Mouse (Mus musculus) macrophage (primary cell): Measurements from ENCODE around the gene Camta1. TPM values are rescaled to one million over a fixed set of nuclear protein-coding genes. Genes with fewer than 3 reads are reported as not detected.

Source experiments
- H3K27ac ChIP-seq: fragments of 350-480 bp; formaldehyde crosslinking; 2 replicates; pipeline ENCODE4 v1.9.0; 2021
- H3K36me3 ChIP-seq: fragments of 350-480 bp; formaldehyde crosslinking; 2 replicates; pipeline ENCODE4 v1.9.0; 2021; ENCODE audit errors: inconsistent target
- H3K4me3 ChIP-seq: fragments of 350-480 bp; formaldehyde crosslinking; 2 replicates; pipeline ENCODE4 v1.9.0; 2021; ENCODE audit errors: inconsistent target
- H3K79me2 ChIP-seq: fragments of 350-480 bp; formaldehyde crosslinking; 2 replicates; pipeline ENCODE4 v1.9.0; 2021; ENCODE audit errors: inconsistent target
- WGBS: methylation state at CpG from one replicate; pipeline ENCODE4 v1.1.7; 2026; ENCODE audit warnings: inconsistent platforms; ENCODE audit not compliant: missing documents; 5-methylcytosine and 5-hydroxymethylcytosine counted together
- polyA plus RNA-seq: library from polyadenylated mRNA; stranded (reverse); fragments of 250-400 nt; gene quantifications from 3 replicates; pipeline ENCODE4 v1.2.4, GENCODE M21; 2018; ENCODE audit warnings: inconsistent platforms

Gene Camta1
- polyA plus RNA-seq, 1 experiment from 2014 or later: 8.7 TPM

DNA sequence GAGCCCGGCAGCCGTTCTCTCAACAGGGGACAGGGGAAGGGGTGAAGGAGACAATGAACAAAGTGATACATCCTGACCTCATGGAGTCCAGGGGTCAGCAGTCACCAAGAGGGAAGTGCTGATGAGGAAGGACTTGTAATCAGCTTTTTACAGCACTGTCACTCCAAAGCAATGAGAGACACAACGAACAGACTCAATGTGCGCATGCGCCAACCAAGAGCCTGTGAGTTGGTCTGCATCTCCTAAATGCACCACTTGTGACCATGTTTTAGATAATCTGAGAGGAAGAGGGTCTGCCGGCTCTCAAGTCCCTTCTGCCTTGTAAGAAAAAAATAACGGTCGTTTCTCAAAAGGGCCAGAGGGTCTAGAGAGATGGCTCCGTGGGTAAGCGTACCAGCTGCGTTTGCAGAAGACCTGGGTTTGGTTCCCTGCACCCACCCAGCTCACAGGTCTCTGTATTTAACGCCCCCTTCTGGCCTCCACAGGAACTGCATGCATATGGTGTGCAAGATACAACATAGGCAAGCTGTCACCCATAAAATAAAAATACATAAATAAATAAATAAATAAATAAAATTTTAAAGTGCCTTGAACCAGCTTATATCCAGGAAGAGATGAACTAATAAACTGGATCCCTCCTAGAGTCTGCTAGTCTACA lies 178.7 kb downstream of the Camta1 start:
- Histone ChIP-seq H3K4me3 (no peak overlapping the region), H3K79me2 (no peaks in the 10 kb centered on the region), H3K36me3 (no peaks in the 10 kb centered on the region), H3K27ac (no peak overlapping the region)
- 82% methylated on average over 12 of the region's 12 CpGs for WGBS

DNA sequence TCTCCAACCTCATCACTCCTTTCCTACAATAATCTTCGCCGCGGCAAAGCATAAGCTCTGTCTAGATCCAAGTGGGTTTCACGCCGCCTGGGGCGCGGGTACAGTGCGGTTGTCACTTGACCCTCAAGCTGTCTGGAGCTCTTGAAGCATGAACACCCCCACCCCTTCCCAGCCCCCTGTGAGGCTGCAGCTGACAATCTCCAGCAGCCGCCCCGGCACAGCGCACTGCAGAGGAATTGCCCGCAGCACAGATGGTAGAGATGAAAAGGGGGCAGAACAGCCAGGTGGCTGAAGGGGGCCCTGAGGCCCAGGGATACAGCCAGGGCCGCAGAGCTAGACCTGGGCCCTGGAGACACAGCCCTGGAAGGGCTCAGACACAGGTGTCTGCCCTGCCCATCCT lies 189.2 kb downstream of the Camta1 start:
- no peak overlapping the region for H3K27ac ChIP-seq
- no peak overlapping the region for H3K4me3 ChIP-seq
- no peaks in the 10 kb centered on the region for H3K79me2 ChIP-seq
- 86% methylated on average over 13 of the region's 13 CpGs for WGBS
- H3K36me3 ChIP-seq: no peaks in the 10 kb centered on the region

DNA sequence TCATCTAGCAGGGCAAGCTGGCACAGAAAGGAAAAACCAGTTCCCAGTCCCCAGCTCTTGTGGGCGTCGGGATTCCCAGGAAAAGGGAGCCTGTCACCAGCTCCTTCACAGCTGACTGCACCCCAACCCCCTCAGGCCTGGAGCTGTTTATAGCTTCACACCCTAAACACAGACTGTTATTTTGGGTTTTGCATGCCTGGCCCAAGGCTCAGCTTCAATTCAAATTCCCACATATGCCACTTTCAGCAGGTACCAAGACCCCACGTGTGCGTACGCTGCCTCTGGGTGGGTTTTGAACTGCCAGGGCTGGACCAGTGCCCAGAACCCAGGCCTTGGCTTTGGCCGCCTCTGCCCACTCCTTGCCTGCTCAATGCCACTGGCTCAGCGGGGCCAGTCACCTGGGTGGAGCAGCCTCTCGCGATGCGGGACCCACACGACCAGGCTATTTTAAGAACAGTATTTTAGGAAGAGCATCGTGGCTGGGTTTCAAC lies 195.2 kb downstream of the Camta1 start:
- 77% methylated on average over 12 of the region's 12 CpGs for WGBS
- H3K36me3 ChIP-seq: no peaks in the 10 kb centered on the region
- no peak overlapping the region for H3K4me3 ChIP-seq
- H3K79me2 ChIP-seq: no peaks in the 10 kb centered on the region
- H3K27ac ChIP-seq: no peak overlapping the region

DNA sequence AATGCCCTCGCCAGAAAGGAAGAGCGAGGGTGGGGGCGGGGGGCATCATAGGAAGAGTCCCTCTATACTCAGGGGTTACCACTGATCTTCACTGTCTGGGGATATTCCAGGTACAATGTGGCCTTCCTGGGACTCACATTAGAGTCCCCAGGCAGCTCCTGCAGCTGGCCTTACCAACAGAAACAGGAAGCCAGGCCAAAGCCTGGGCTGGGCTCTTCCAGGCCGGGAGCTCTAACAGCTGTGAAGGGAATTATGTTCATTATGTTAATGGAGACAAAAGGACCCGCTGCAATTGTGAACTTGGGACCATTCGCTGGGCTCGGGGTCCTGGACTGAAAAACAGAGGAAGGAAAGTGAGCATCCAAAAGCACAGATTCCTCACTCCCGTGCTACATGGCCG lies 200.2 kb downstream of the Camta1 start:
- no peaks in the 10 kb centered on the region for H3K36me3 ChIP-seq
- no peak overlapping the region for H3K27ac ChIP-seq
- H3K4me3 ChIP-seq: no peak overlapping the region
- 87% methylated on average over 9 of the region's 9 CpGs for WGBS
- no peaks in the 10 kb centered on the region for H3K79me2 ChIP-seq

DNA sequence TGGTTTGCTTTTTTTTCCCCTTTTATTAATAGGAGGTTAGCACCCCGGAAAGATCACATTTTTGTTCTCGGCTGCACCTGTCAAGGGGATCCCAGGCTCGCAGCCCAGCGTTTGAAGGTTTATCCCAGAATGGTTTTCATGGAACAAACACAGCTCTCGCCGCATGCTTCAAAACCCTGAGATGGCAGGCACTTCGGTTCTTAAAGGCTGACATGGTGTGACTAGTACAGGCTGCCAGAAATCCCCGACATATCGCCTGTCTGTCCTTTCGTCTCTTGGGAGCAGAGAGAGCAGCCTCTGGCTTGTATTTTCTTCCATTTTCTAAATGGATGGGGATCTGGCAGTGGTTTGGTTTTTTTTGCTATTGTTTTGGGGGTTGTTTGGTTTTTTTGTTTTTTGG lies 205.2 kb downstream of the Camta1 start:
- WGBS: 84% methylated on average over 10 of the region's 10 CpGs

DNA sequence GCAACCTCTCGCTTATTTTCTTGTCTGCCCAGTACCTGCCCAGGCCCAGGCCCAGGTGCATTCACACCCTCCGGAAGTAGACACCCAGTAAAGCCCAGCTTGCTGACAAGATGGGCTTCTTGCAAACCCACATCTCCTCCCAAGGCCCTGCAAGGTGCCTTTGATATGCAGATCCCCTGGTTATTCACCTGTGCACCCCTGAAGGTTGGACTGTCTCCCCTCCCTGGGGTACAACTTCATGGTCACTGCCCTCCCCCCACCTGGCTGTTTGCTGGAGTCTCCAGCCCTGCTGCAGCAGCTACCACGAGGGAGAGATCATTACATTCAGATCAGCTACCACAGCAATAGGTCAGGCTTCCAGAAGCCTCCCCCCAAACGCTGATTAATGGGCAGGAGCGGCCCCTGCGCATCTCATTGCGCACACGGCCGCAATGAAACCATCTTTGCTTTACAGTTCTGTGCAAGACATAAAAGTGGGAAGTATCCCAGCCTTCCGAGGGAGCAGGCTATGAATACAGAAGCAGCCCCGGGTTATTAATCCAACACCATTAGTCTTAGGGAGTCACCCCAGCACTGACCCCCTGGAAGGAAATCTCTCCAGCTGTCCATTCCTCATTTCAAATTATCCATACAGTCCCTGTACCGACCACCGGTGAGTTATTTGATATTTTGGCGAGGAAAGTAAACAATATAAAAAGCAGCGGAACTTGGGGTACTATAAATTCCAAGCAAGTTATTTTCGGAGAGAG lies 205.9 kb downstream of the Camta1 start:
- H3K4me3 ChIP-seq: no peak overlapping the region
- H3K27ac ChIP-seq: no peak overlapping the region
- no peaks in the 10 kb centered on the region for H3K36me3 ChIP-seq
- H3K79me2 ChIP-seq: no peaks in the 10 kb centered on the region
- WGBS: 79% methylated on average over 16 of the region's 16 CpGs

More for the DNA sequence above, 205.2 kb downstream of the Camta1 start:
- Histone ChIP-seq H3K27ac (no peak overlapping the region), H3K4me3 (no peak overlapping the region), H3K36me3 (no peaks in the 10 kb centered on the region), H3K79me2 (no peaks in the 10 kb centered on the region)

DNA sequence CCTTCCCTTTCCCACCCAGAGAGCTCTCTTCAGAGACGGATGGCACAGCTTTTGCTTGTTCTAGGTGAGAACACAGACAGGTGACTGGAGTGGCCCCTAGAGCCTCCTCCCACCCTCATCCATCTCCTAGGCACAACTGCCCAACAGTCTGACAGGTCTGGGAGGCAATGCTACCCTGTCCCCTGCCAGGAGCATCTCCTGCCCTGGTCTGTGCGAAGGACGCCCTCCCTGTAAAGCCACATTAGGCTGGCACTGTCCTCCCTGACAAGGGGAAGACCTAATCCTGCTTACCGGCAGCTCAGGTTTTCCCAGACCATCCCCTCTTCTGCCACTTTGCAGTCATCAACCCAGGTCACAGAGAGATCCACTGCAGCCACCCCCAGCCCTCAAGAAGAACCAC lies 206.4 kb downstream of the Camta1 start:
- Histone ChIP-seq H3K79me2 (no peaks in the 10 kb centered on the region), H3K27ac (no peak overlapping the region), H3K4me3 (no peak overlapping the region), H3K36me3 (no peaks in the 10 kb centered on the region)
- WGBS: 92% methylated on average over 4 of the region's 4 CpGs

DNA sequence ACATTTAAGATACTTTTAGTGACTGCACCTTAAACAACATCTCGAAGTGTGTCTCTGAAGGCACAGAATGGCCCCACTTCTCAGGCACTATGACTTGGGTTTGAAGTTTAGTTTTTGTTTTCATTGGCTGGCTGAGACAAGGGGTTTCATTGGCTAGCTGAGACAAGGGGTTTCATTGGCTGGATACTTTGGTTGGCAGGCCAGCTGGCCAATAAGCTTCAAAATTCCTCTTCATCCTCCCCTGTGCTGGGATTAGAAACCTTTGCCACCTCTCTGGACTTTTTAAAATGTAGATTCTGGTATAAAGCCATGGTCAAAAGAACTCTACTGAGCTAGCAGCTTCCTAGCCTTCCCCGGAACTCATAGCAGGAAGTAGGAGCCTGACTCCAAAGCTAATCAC lies 219.3 kb downstream of the Camta1 start:
- H3K79me2 ChIP-seq: no peaks in the 10 kb centered on the region
- H3K4me3 ChIP-seq: no peak overlapping the region
- no peaks in the 10 kb centered on the region for H3K36me3 ChIP-seq
- H3K27ac ChIP-seq: no peak overlapping the region
- 88% methylated on average over 2 of the region's 2 CpGs for WGBS

DNA sequence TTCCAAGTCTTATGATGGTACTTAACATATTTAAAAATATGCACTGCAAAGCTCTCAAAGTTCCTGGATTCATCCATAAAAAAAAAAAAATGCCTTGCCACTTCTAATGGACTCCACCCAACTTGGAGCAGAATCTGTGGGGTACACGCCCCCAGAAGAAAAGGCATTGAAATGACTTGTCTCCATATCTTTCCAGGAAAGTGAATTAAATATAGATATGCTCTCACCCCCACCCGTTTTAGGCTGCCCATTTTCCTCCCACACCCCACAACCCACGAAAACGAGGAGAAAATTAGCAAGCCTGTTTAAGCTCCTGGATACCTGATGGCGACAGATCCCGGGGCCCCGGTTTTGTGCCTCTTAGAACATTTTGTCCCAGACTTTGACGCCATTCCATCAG lies 220.7 kb downstream of the Camta1 start:
- Histone ChIP-seq H3K4me3 (no peak overlapping the region), H3K36me3 (no peaks in the 10 kb centered on the region), H3K27ac (no peak overlapping the region), H3K79me2 (no peaks in the 10 kb centered on the region)
- WGBS: 74% methylated on average over 8 of the region's 8 CpGs

DNA sequence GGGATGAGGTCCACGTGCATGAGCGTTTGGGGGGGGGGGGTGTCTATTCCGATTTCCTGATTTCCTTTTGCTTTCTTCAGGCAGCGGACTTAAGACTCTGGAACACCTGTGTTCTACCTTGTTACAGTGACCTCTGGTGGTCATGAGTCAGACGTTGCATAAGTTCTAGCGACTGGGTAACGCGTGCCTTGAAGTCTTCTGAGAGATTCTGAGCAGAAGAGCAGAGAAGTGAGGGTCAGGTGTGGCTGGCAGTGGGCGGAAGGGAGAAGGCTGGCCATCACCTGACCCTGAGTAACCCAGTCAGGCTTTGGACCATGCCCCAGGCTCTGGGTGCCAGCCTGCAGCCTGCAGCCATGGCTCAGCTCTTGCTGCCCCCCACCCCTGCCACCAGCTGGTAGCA lies 222.7 kb downstream of the Camta1 start:
- WGBS: 26% methylated on average over 9 of the region's 9 CpGs
- H3K4me3 ChIP-seq: no peak overlapping the region
- H3K27ac ChIP-seq: no peak overlapping the region
- H3K36me3 ChIP-seq: no peaks in the 10 kb centered on the region
- no peaks in the 10 kb centered on the region for H3K79me2 ChIP-seq

DNA sequence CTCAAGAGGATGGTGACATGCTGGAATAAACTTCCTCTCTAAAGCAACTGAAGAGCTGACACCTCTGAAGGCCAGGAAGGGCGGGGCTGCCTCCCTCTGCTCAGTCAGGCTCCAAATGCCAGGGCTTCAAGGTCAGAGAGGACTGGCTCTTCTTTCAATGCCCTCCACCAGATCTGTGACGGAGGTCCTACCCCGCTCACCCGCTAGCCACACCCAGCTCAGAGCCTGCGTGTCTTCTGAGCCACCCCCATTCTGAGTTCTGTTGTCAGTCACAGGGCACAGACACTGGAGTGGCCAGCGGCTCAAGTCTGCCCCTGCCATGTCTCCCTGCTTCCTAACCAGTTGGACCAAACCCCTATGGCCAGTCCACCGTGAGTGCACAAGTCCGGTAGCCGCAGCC lies 224.3 kb downstream of the Camta1 start:
- WGBS: 68% methylated on average over 9 of the region's 9 CpGs

DNA sequence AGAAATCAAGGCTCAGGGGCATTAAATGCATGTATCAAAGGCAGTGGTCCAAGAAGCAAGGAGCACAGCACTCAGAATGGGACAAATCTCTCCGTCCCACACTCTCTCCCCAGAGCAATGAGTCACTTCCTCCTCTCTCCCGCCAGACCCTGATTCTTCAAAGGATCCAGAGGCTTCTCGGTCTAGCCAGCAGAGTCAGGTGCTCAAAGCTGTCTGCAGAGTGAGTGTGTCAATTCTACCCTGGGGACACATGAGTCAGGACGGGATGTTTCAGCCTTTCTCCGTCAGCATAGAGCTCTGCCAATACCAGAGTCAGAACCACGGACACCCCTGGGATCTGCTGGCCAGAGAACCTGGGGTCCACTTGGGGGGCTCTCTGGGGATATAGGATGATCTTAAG lies 226.9 kb downstream of the Camta1 start:
- WGBS: 35% methylated on average over 6 of the region's 6 CpGs
- Histone ChIP-seq H3K36me3 (no peaks in the 10 kb centered on the region), H3K27ac (no peak overlapping the region), H3K79me2 (no peaks in the 10 kb centered on the region), H3K4me3 (no peak overlapping the region)

More for the DNA sequence above, 224.3 kb downstream of the Camta1 start:
- no peaks in the 10 kb centered on the region for H3K36me3 ChIP-seq
- H3K4me3 ChIP-seq: no peak overlapping the region
- no peak overlapping the region for H3K27ac ChIP-seq
- H3K79me2 ChIP-seq: no peaks in the 10 kb centered on the region

DNA sequence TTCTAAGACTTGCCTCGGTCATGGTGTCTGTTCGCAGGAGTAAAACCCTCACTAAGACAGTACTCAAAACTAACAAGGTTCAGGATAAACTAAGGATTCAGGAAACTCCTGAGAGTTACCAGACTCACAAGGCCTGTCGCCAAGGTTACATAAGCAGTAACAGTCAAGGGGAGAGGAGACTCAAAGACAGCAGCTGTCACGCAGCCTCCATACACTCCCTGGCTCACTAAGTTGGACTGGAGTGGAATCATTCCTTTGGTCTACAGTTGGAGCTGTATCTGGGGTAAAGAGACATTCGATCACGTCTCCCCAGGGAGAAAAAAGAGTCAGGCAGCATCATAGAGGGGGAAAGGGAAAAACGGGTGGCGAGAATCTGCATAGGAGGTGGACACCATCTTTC lies 227.9 kb downstream of the Camta1 start:
- Histone ChIP-seq H3K79me2 (no peaks in the 10 kb centered on the region), H3K36me3 (no peaks in the 10 kb centered on the region), H3K27ac (no peak overlapping the region), H3K4me3 (no peak overlapping the region)
- 93% methylated on average over 8 of the region's 8 CpGs for WGBS

DNA sequence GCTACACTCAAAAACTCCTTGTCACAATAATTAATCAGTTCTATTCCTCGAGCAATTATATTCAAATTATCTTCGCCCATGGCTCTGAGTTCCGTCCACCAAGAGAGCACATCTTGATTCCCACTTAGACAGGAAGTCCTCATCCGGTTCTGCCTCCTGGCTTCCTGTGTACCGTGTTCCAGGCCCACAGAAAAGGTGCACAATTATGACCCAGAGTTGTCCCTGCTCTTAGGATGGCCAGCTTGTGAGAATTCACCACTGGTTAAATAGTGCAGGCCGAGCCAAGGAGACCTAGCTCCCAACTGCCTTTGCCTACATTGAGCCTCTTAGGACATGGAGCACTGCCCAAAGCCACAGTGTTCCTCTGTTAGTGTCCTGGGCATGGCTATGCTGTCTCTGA lies 229.4 kb downstream of the Camta1 start:
- Histone ChIP-seq H3K36me3 (no peaks in the 10 kb centered on the region), H3K4me3 (no peak overlapping the region), H3K27ac (no peak overlapping the region), H3K79me2 (no peaks in the 10 kb centered on the region)
- WGBS: 53% methylated on average over 6 of the region's 6 CpGs

DNA sequence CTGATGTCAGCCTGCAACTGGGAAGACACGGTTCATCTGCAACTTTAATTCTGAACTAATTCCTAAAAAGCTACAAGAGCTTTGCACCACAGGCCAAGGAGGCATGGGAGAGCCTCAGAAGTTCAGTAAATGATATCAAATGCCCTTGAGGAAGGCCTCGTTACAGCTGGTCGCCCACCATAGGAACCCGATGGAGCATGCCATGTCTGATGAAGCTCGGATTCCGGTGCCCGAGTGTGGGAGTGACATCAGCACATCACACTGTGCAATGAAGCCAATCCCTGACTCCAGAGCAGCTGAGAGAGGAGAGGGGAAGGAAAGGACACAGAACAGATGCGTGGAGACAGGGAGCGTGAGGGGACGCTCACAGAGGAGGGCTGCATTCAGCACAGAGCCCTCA lies 231.0 kb downstream of the Camta1 start:
- H3K4me3 ChIP-seq: no peak overlapping the region
- no peaks in the 10 kb centered on the region for H3K36me3 ChIP-seq
- no peaks in the 10 kb centered on the region for H3K79me2 ChIP-seq
- no peak overlapping the region for H3K27ac ChIP-seq
- 84% methylated on average over 10 of the region's 10 CpGs for WGBS
